Mouse (Mus musculus): ENCODE data around the gene Pmfbp1. TPM values are rescaled to one million over a fixed set of nuclear protein-coding genes. Genes with fewer than 3 reads are reported as not detected.
A peak's percentile ranks its signal among the peaks of the same experiment; 100 is the strongest.

Pmfbp1 gene
- polyA plus RNA-seq, 1 experiment from 2014 or later = 0.12 TPM

GRCm38 (mm10) chr8:109478586-109478985 is 15.2 kb upstream of the Pmfbp1 start:
- WGBS = 68% methylated on average over 6 of the region's 6 CpGs
- peaks cover 8% of the 10 kb centered on the region for H3K4me1 ChIP-seq (ENCODE audit: control insufficient read depth, insufficient read depth, low read length)
- H3K9ac ChIP-seq (ENCODE audit: low read length) = no peak overlapping the region
- no peak overlapping the region for H3K4me2 ChIP-seq (ENCODE audit: low read depth, severe bottlenecking)
- no peaks in the 10 kb centered on the region for H3K9me3 ChIP-seq (ENCODE audit: control insufficient read depth, low read length)
- H3K4me3 ChIP-seq (ENCODE audit: low read depth, low read length) = no peak overlapping the region
- no peaks in the 10 kb centered on the region for H3K27me3 ChIP-seq (ENCODE audit: control insufficient read depth, insufficient read depth, low read length)
- ATAC-seq (ENCODE audit: insufficient number of reproducible peaks, low FRiP score, low TSS enrichment, low read depth) (no peak), DNase-seq (ENCODE audit: low spot score) (no peak)
- H3K27ac ChIP-seq (replicated peaks; ENCODE audit: low read depth, low read length) = no peak overlapping the region
- H3K36me3 ChIP-seq (ENCODE audit: control insufficient read depth, insufficient read depth, low read length) = no peaks in the 10 kb centered on the region

DNA sequence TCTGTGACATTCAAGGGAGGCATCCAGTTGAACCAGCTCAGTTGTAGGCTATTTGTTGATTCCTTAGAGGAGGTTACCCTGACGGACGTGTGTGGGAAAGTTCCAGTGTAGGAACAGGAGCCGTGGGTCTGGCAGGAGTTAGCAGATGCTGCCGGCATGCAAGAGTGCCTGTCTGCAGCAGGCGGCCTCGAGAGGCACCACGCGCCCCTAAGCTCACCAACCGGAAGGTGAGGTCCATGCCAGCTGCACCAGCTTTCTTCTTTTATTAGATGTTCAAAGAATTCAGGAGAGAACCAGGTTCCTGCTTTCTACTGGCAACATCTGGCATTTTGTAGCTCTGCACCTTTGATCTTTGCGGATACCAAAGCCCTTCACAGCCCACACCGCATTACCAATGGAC is 9.1 kb upstream of the Pmfbp1 start:
- no peak for ATAC-seq (ENCODE audit: insufficient number of reproducible peaks, low FRiP score, low TSS enrichment, low read depth)
- no peak overlapping the region for H3K9ac ChIP-seq (ENCODE audit: low read length)
- DNase-seq (ENCODE audit: low spot score) = peak; percentile 68
- peak overlapping the region; percentile 23; the same call in 1 of the 2 replicates for H3K4me2 ChIP-seq (ENCODE audit: low read depth, severe bottlenecking)
- peak overlapping the region; percentile 66 for H3K27ac ChIP-seq (replicated peaks; ENCODE audit: low read depth, low read length)
- peaks cover 3% of the 10 kb centered on the region; the same call in 1 of the 2 replicates for H3K4me1 ChIP-seq (ENCODE audit: control insufficient read depth, insufficient read depth, low read length)
- no peaks in the 10 kb centered on the region for H3K9me3 ChIP-seq (ENCODE audit: control insufficient read depth, low read length)
- 28% methylated on average over 11 of the region's 11 CpGs for WGBS
- H3K4me3 ChIP-seq (ENCODE audit: low read depth, low read length) = no peak overlapping the region
- H3K36me3 ChIP-seq (ENCODE audit: control insufficient read depth, insufficient read depth, low read length) = no peaks in the 10 kb centered on the region
- no peaks in the 10 kb centered on the region for H3K27me3 ChIP-seq (ENCODE audit: control insufficient read depth, insufficient read depth, low read length)

DNA sequence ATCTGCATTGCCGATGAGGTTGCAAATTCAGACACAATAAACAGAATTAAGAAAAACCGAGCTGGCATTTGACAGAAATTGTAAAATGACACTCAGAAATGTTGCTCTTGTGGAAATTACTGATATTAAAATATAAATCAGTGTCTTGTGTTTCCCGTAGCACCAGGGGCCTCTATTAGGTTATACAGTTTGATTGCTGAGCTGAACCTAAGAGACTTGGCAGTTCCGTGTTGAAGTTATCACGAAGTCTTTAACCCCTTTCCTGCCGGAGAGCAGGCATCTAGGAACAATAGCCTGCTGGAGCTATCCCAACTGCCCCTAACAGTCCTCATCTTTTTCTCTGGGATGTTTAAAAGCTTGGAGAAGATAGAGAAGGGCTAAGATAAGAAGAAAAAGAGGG is 8.3 kb upstream of the Pmfbp1 start:
- Histone ChIP-seq H3K27me3 (ENCODE audit: control insufficient read depth, insufficient read depth, low read length) (no peaks in the 10 kb centered on the region), H3K9ac (ENCODE audit: low read length) (no peak overlapping the region), H3K27ac (replicated peaks; ENCODE audit: low read depth, low read length) (no peak overlapping the region), H3K9me3 (ENCODE audit: control insufficient read depth, low read length) (no peaks in the 10 kb centered on the region), H3K4me3 (ENCODE audit: low read depth, low read length) (no peak overlapping the region), H3K4me1 (ENCODE audit: control insufficient read depth, insufficient read depth, low read length) (peaks cover 3% of the 10 kb centered on the region; the same call in 1 of the 2 replicates), H3K36me3 (ENCODE audit: control insufficient read depth, insufficient read depth, low read length) (no peaks in the 10 kb centered on the region), H3K4me2 (ENCODE audit: low read depth, severe bottlenecking) (no peak overlapping the region)
- WGBS = 37% methylated on average over 6 of the region's 6 CpGs
- DNase-seq (ENCODE audit: low spot score) = no peak
- ATAC-seq (ENCODE audit: insufficient number of reproducible peaks, low FRiP score, low TSS enrichment, low read depth) = no peak

GRCm38 (mm10) chr8:109492785-109493184 is 1.0 kb upstream of the Pmfbp1 start:
- no peak for DNase-seq (ENCODE audit: low spot score)
- Histone ChIP-seq H3K9me3 (ENCODE audit: control insufficient read depth, low read length) (no peaks in the 10 kb centered on the region), H3K9ac (ENCODE audit: low read length) (no peak overlapping the region), H3K4me2 (ENCODE audit: low read depth, severe bottlenecking) (no peak overlapping the region), H3K27ac (replicated peaks; ENCODE audit: low read depth, low read length) (no peak overlapping the region), H3K4me1 (ENCODE audit: control insufficient read depth, insufficient read depth, low read length) (no peaks in the 10 kb centered on the region), H3K27me3 (ENCODE audit: control insufficient read depth, insufficient read depth, low read length) (no peaks in the 10 kb centered on the region), H3K4me3 (ENCODE audit: low read depth, low read length) (no peak overlapping the region), H3K36me3 (ENCODE audit: control insufficient read depth, insufficient read depth, low read length) (no peaks in the 10 kb centered on the region)
- ATAC-seq (ENCODE audit: insufficient number of reproducible peaks, low FRiP score, low TSS enrichment, low read depth) = no peak
- WGBS = 90% methylated on average over 6 of the region's 6 CpGs

GRCm38 (mm10) chr8:109494601-109495000 is 774 bp downstream of the Pmfbp1 start:
- Histone ChIP-seq H3K4me3 (ENCODE audit: low read depth, low read length) (no peak overlapping the region), H3K36me3 (ENCODE audit: control insufficient read depth, insufficient read depth, low read length) (no peaks in the 10 kb centered on the region), H3K9ac (ENCODE audit: low read length) (no peak overlapping the region), H3K27me3 (ENCODE audit: control insufficient read depth, insufficient read depth, low read length) (no peaks in the 10 kb centered on the region), H3K4me1 (ENCODE audit: control insufficient read depth, insufficient read depth, low read length) (no peaks in the 10 kb centered on the region), H3K4me2 (ENCODE audit: low read depth, severe bottlenecking) (no peak overlapping the region), H3K27ac (replicated peaks; ENCODE audit: low read depth, low read length) (no peak overlapping the region), H3K9me3 (ENCODE audit: control insufficient read depth, low read length) (no peaks in the 10 kb centered on the region)
- WGBS = 68% methylated on average over 2 of the region's 2 CpGs
- ATAC-seq (ENCODE audit: insufficient number of reproducible peaks, low FRiP score, low TSS enrichment, low read depth) (no peak), DNase-seq (ENCODE audit: low spot score) (no peak)

DNA sequence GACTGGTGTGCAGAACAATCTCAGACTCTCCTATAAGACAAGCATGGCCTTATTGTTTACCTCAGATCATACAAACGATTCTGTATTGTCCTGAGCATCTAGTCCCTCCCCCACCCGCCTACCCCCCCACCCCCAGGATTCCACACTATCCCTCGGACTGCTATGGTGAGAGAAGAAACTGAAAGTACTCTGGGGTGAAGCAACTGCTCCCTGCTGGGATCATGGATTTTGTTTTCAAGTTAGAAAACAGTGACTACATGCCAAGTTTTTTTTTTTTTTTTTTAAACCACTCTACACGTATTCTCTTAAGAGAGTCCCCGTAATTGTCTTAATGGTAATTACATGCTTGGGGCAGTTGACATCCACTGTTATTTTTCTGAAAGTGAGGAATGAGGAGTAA is 3.6 kb downstream of the Pmfbp1 start:
- ATAC-seq (ENCODE audit: insufficient number of reproducible peaks, low FRiP score, low TSS enrichment, low read depth) (no peak), DNase-seq (ENCODE audit: low spot score) (no peak)
- H3K4me3 ChIP-seq (ENCODE audit: low read depth, low read length) = no peak overlapping the region
- H3K36me3 ChIP-seq (ENCODE audit: control insufficient read depth, insufficient read depth, low read length) = no peaks in the 10 kb centered on the region
- no peaks in the 10 kb centered on the region for H3K27me3 ChIP-seq (ENCODE audit: control insufficient read depth, insufficient read depth, low read length)
- H3K4me1 ChIP-seq (ENCODE audit: control insufficient read depth, insufficient read depth, low read length) = no peaks in the 10 kb centered on the region
- H3K9me3 ChIP-seq (ENCODE audit: control insufficient read depth, low read length) = no peaks in the 10 kb centered on the region
- H3K27ac ChIP-seq (replicated peaks; ENCODE audit: low read depth, low read length) = no peak overlapping the region
- no peak overlapping the region for H3K4me2 ChIP-seq (ENCODE audit: low read depth, severe bottlenecking)
- H3K9ac ChIP-seq (ENCODE audit: low read length) = no peak overlapping the region
- 73% methylated on average over 5 of the region's 5 CpGs for WGBS

DNA sequence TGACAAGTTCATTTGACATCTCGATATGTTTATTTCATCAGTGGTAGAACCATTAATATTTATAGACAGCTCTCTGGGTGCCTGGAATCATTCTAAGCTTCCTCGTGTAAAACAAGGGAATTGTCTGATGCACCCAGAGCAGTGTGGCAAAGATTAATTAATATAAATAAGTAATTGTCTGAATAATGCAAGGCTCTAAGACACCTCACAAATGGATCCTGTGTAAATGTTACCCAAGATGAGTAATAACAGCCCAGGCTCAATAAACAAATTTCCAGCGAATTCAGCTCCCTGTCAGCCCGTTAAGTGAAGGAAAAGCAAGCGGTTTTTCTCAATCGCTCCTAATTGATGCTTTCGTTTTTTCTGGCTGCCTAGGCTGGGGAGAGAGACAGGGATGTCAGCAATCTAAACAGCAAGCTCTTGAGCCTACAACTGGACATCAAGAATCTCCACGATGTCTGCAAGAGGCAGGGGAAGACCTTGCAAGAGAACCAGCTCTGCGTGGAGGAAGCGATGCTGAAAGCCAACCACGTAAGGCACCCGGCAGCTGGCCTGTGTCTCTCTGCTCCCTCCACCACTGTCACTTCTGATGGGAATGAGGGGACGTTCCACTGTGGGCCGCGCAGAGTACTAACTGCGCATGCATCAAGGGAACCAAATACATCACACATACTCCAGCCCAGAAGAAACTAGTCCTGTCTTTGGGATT is 5.3 kb downstream of the Pmfbp1 start:
- DNase-seq (ENCODE audit: low spot score) (no peak), ATAC-seq (ENCODE audit: insufficient number of reproducible peaks, low FRiP score, low TSS enrichment, low read depth) (no peak)
- H3K27ac ChIP-seq (replicated peaks; ENCODE audit: low read depth, low read length) = no peak overlapping the region
- H3K9ac ChIP-seq (ENCODE audit: low read length) = no peak overlapping the region
- no peak overlapping the region for H3K4me3 ChIP-seq (ENCODE audit: low read depth, low read length)
- no peaks in the 10 kb centered on the region for H3K36me3 ChIP-seq (ENCODE audit: control insufficient read depth, insufficient read depth, low read length)
- H3K4me1 ChIP-seq (ENCODE audit: control insufficient read depth, insufficient read depth, low read length) = no peaks in the 10 kb centered on the region
- no peaks in the 10 kb centered on the region for H3K9me3 ChIP-seq (ENCODE audit: control insufficient read depth, low read length)
- H3K27me3 ChIP-seq (ENCODE audit: control insufficient read depth, insufficient read depth, low read length) = no peaks in the 10 kb centered on the region
- WGBS = 89% methylated on average over 16 of the region's 16 CpGs
- no peak overlapping the region for H3K4me2 ChIP-seq (ENCODE audit: low read depth, severe bottlenecking)

GRCm38 (mm10) chr8:109503566-109503965 is 9.7 kb downstream of the Pmfbp1 start:
- 74% methylated on average over 1 of the region's 1 CpGs for WGBS
- Histone ChIP-seq H3K36me3 (ENCODE audit: control insufficient read depth, insufficient read depth, low read length) (no peaks in the 10 kb centered on the region), H3K4me1 (ENCODE audit: control insufficient read depth, insufficient read depth, low read length) (no peaks in the 10 kb centered on the region), H3K27ac (replicated peaks; ENCODE audit: low read depth, low read length) (no peak overlapping the region), H3K9me3 (ENCODE audit: control insufficient read depth, low read length) (no peaks in the 10 kb centered on the region), H3K27me3 (ENCODE audit: control insufficient read depth, insufficient read depth, low read length) (no peaks in the 10 kb centered on the region), H3K4me3 (ENCODE audit: low read depth, low read length) (no peak overlapping the region), H3K4me2 (ENCODE audit: low read depth, severe bottlenecking) (no peak overlapping the region), H3K9ac (ENCODE audit: low read length) (no peak overlapping the region)
- ATAC-seq (ENCODE audit: insufficient number of reproducible peaks, low FRiP score, low TSS enrichment, low read depth) (no peak), DNase-seq (ENCODE audit: low spot score) (no peak)

GRCm38 (mm10) chr8:109505560-109505959 is 11.7 kb downstream of the Pmfbp1 start:
- H3K27ac ChIP-seq (replicated peaks; ENCODE audit: low read depth, low read length) = no peak overlapping the region
- H3K27me3 ChIP-seq (ENCODE audit: control insufficient read depth, insufficient read depth, low read length) = no peaks in the 10 kb centered on the region
- 93% methylated on average over 5 of the region's 5 CpGs for WGBS
- no peak overlapping the region for H3K4me3 ChIP-seq (ENCODE audit: low read depth, low read length)
- no peaks in the 10 kb centered on the region for H3K9me3 ChIP-seq (ENCODE audit: control insufficient read depth, low read length)
- H3K36me3 ChIP-seq (ENCODE audit: control insufficient read depth, insufficient read depth, low read length) = no peaks in the 10 kb centered on the region
- H3K4me2 ChIP-seq (ENCODE audit: low read depth, severe bottlenecking) = no peak overlapping the region
- H3K9ac ChIP-seq (ENCODE audit: low read length) = no peak overlapping the region
- DNase-seq (ENCODE audit: low spot score) (no peak), ATAC-seq (ENCODE audit: insufficient number of reproducible peaks, low FRiP score, low TSS enrichment, low read depth) (no peak)
- no peaks in the 10 kb centered on the region for H3K4me1 ChIP-seq (ENCODE audit: control insufficient read depth, insufficient read depth, low read length)

Measured in limb, embryonic 11.5 days (tissue).